Mouse (Mus musculus) kidney, embryonic 16.5 days (tissue): ENCODE results near the gene Zfp771. TPM values are rescaled to one million over a fixed set of nuclear protein-coding genes. Genes with fewer than 3 reads are reported as not detected.

ENCODE experiments used
- ATAC-seq: fragments of 200-750 bp; cut with Nextera tagmentation; 2 replicates; pipeline ENCODE4 v1.8.0; 2017; ENCODE audit warnings: moderate TSS enrichment; ENCODE audit not compliant: low FRiP score, low TSS enrichment
- H3K27ac ChIP-seq: fragments of 300-500 bp; sonication (generic); 2 replicates; pipeline ENCODE4 v1.5.1; 2014; ENCODE audit warnings: low read length
- H3K27me3 ChIP-seq: fragments of 300-500 bp; sonication (generic); 2 replicates; pipeline ENCODE4 v1.6.1; 2014; ENCODE audit warnings: low read length, control low read depth, mixed read lengths; ENCODE audit not compliant: insufficient read depth
- H3K36me3 ChIP-seq: fragments of 300-500 bp; sonication (generic); 2 replicates; pipeline ENCODE4 v1.6.1; 2014; ENCODE audit warnings: low read length, control low read depth, mixed read lengths; ENCODE audit not compliant: insufficient read depth
- H3K4me1 ChIP-seq: fragments of 300-500 bp; sonication (generic); 2 replicates; pipeline ENCODE4 v1.6.1; 2014; ENCODE audit warnings: low read length, control low read depth, mixed read lengths; ENCODE audit not compliant: insufficient read depth
- H3K4me2 ChIP-seq: fragments of 300-500 bp; sonication (generic); replicated peaks from 2 replicates; pipeline ENCODE4 v1.6.1; 2014; ENCODE audit warnings: low read depth, low read length
- H3K4me3 ChIP-seq: fragments of 300-500 bp; sonication (generic); 2 replicates; pipeline ENCODE4 v1.5.1; 2014; ENCODE audit warnings: mild to moderate bottlenecking, low read length
- H3K9ac ChIP-seq: fragments of 300-500 bp; sonication (generic); replicated peaks from 2 replicates; pipeline ENCODE4 v1.6.1; 2014; ENCODE audit warnings: low read length
- H3K9me3 ChIP-seq: fragments of 300-500 bp; sonication (generic); 2 replicates; pipeline ENCODE4 v1.6.1; 2016; ENCODE audit warnings: low read length, control low read depth
- WGBS: fragments of 180-500 bp; shearing (Covaris S2); extraction: QIAGEN DNeasy Blood & Tissue Kit; methylation state at CpG from one replicate; pipeline ENCODE4 v1.1.7; 2014; 5-methylcytosine and 5-hydroxymethylcytosine counted together
- polyA plus RNA-seq: library from polyadenylated mRNA; unstranded; fragments of >200 nt; fragmentation: Nextera tagmentation; extraction: Ambion mirVana; gene quantifications from 2 replicates; pipeline ENCODE4 v1.2.1, GENCODE M21; 2015

The Zfp771 gene
- polyA plus RNA-seq, 1 experiment from 2014 or later: 64.3 TPM

- ATAC-seq: no peak
- WGBS: 91% methylated on average over 5 of the region's 5 CpGs
- no peak overlapping the region for H3K9ac ChIP-seq
- no peak overlapping the region for H3K4me3 ChIP-seq
- no peak overlapping the region for H3K27ac ChIP-seq
- H3K4me1 ChIP-seq: no peaks in the 10 kb centered on the region
- no peak overlapping the region for H3K4me2 ChIP-seq
- H3K9me3 ChIP-seq: no peaks in the 10 kb centered on the region
- H3K36me3 ChIP-seq: no peaks in the 10 kb centered on the region
- no peaks in the 10 kb centered on the region for H3K27me3 ChIP-seq
Measured at GRCm38 (mm10) chr7:127297586-127298193, 53.6 kb downstream of the Zfp771 start.

Other genes with a start within 250 kb of the Zfp771 start
- 19.7 and 21.4 TPM in 2 replicates for gene Mvp, start 229.7 kb upstream of the Zfp771 start, polyA plus RNA-seq
- gene Pagr1b, start 227.8 kb upstream of the Zfp771 start, polyA plus RNA-seq: 1.2 TPM in 1 of 2 replicates, not detected in the other
- 61.3 and 88.7 TPM in 2 replicates for gene Pagr1a, start 226.9 kb upstream of the Zfp771 start, polyA plus RNA-seq
- gene Gm42742, start 223.2 kb upstream of the Zfp771 start, polyA plus RNA-seq: 34.7 and 51.6 TPM in 2 replicates
- 5.4 and 6.0 TPM in 2 replicates for gene Prrt2, start 223.1 kb upstream of the Zfp771 start, polyA plus RNA-seq
- 47.9 and 48.1 TPM in 2 replicates for gene Maz, start 217.2 kb upstream of the Zfp771 start, polyA plus RNA-seq
- 145 and 150 TPM in 2 replicates for gene Kif22, start 201.8 kb upstream of the Zfp771 start, polyA plus RNA-seq
- gene Zg16, start 156.9 kb upstream of the Zfp771 start, polyA plus RNA-seq: not detected in 2 replicates
- gene AI467606, start 152.9 kb upstream of the Zfp771 start, polyA plus RNA-seq: 5.3 and 5.4 TPM in 2 replicates
- gene Qprt, start 122.0 kb upstream of the Zfp771 start, polyA plus RNA-seq: 24.4 and 26.2 TPM in 2 replicates
- 0.21 and 0.32 TPM in 2 replicates for gene Spn, start 106.5 kb upstream of the Zfp771 start, polyA plus RNA-seq
- gene Cd2bp2, start 48.2 kb upstream of the Zfp771 start, polyA plus RNA-seq: 66.9 and 68.7 TPM in 2 replicates
- 23.2 and 25.8 TPM in 2 replicates for gene Tbc1d10b, start 35.8 kb upstream of the Zfp771 start, polyA plus RNA-seq
- gene Mylpf, start 35.4 kb upstream of the Zfp771 start, polyA plus RNA-seq: 26.7 and 28.8 TPM in 2 replicates
- 45.2 and 46.0 TPM in 2 replicates for gene Zfp553, start 11.2 kb upstream of the Zfp771 start, polyA plus RNA-seq
- gene Sept1, start 11.1 kb upstream of the Zfp771 start, polyA plus RNA-seq: 18.6 and 26.6 TPM in 2 replicates
- gene Dctpp1, start 16.4 kb downstream of the Zfp771 start, polyA plus RNA-seq: 196 and 200 TPM in 2 replicates
- 105 and 108 TPM in 2 replicates for gene Sephs2, start 29.8 kb downstream of the Zfp771 start, polyA plus RNA-seq
- 1.0 and 1.4 TPM in 2 replicates for gene Itgal, start 52.0 kb downstream of the Zfp771 start, polyA plus RNA-seq
- 25.4 and 25.5 TPM in 2 replicates for gene Zfp768, start 101.3 kb downstream of the Zfp771 start, polyA plus RNA-seq
- gene Zfp747, start 131.8 kb downstream of the Zfp771 start, polyA plus RNA-seq: 10.6 and 11.3 TPM in 2 replicates
- 6.8 and 7.0 TPM in 2 replicates for gene 9130019O22Rik, start 142.9 kb downstream of the Zfp771 start, polyA plus RNA-seq
- gene E430018J23Rik, start 149.4 kb downstream of the Zfp771 start, polyA plus RNA-seq: 8.3 and 8.8 TPM in 2 replicates
- gene Zfp764, start 162.5 kb downstream of the Zfp771 start, polyA plus RNA-seq: 9.0 and 9.5 TPM in 2 replicates
- gene Zfp688, start 177.8 kb downstream of the Zfp771 start, polyA plus RNA-seq: 28.1 and 32.0 TPM in 2 replicates
- 8.4 TPM in 2 replicates for gene Zfp689, start 204.9 kb downstream of the Zfp771 start, polyA plus RNA-seq
- 41.9 and 47.2 TPM in 2 replicates for gene Prr14, start 215.3 kb downstream of the Zfp771 start, polyA plus RNA-seq
- gene Fbrs, start 234.9 kb downstream of the Zfp771 start, polyA plus RNA-seq: 12.2 and 13.1 TPM in 2 replicates